Mouse (Mus musculus): ENCODE measurements around the gene Kit. TPM values are rescaled to one million over a fixed set of nuclear protein-coding genes. Genes with fewer than 3 reads are reported as not detected.

The Kit gene
- polyA plus RNA-seq, 1 experiment from 2014 or later, result 14.5 TPM

DNA sequence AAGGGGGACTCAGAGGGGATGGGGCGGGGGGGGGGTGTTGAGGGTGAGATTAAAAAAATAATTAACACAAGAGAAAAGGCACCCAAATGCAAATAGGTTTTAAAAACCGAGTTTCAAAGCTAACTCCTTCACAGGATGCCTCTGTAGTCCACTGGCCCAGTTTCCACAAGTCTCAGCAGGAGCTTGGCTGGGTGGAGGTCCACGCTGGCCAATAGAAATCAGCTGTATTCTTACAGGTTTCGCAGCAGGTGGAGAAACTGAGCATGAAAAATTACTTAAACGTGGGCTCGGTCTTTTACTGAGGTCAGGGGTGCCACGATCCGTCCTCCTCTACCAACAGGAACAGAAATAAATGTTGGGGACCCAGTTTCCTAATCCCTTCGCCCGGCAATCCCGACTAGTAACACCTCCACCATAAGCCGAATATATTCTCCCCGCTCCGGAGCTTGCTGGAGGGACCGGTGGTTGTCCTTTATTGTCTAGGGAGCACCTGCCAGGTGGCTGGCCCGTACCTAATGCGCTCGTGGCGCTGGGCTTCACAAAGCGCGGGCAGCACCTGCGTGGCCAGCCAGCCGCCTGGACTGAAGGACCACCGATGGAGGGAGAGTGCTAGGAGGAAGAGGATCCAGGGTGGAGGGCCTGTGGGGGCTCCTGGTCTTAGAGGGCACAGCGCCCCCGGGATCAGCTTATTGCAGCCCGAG, 415 bp upstream of the Kit start:
- TF ChIP-seq CTCF (IDR thresholded peaks at IDR 0.05; ENCODE audit: low read depth), result no peak
- Histone ChIP-seq H3K4me3 (replicated peaks; ENCODE audit: low read depth, low read length) (peak overlapping the region; percentile 57), H3K27ac (no peak overlapping the region), H3K36me3 (ENCODE audit: insufficient read depth, low read length) (no peaks in the 10 kb centered on the region), H3K9ac (ENCODE audit: low read depth, low read length) (0 out of 2 replicates have a peak overlapping the region, but pooled peaks have one; percentile 64), H3K9me3 (replicated peaks; ENCODE audit: low read length) (no peaks in the 10 kb centered on the region), H3K4me2 (ENCODE audit: low read length) (peak overlapping the region; percentile 99), H3K27me3 (ENCODE audit: insufficient read depth, low read length) (no peaks in the 10 kb centered on the region), H3K4me1 (replicated peaks; ENCODE audit: insufficient read depth, low read length) (0 out of 2 replicates have a peak, but pooled peaks cover 2% of the 10 kb centered on the region)
- 6% methylated on average over 27 of the region's 27 CpGs for WGBS
- DNase-seq (ENCODE audit: low spot score), result no peak
- ATAC-seq (replicated peaks; ENCODE audit: low FRiP score, low read depth), result no peak; the same call in 1 of the 2 replicates

DNA sequence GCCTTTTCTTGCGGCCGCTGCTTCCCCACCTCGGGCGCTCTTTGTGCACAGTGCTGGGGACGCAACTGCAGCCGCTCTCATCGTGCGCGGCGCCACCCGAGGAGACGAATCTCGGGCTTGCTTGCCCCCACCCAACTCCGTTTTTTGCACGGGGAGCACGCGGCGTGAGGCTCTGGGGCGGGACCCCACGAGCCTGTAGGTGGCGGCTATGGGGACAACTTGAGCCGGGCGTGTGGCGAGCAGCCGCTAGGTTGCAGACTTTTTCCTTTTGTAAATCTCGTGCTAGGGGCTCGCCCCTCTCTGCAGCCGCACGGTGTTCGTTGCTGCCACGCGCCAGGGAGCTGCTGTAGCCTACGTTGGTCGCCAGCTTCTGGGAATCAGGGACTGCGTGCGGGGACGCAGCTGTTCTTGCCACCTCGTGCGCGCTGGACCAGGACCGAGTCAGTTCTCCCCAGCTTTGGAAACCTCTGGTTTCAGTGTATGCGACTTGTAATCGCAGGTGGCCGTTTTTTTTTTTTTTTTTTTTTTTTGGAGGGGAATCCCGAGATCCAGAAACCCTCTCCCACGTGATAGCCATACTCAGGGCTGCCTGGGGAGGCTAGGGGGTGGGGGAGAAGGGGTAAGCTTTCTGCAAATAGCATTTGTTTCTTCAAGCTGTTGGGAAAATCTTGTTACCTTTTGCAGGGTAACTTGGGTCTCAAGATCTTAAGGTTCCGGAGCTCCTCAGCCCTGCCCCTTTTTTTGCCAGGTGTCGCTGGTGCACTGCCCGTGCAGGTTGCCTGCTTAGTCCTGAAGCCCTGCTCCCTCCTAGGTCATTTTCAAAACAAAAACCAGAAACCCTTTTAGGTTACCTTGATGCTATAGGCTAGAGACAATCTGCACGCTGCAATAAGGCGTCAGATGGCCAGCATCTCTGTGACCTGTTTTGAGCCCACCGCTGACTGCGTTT, 1.1 kb downstream of the Kit start:
- peak; percentile 88 for DNase-seq (ENCODE audit: low spot score)
- Histone ChIP-seq H3K4me2 (ENCODE audit: low read length) (peak overlapping the region; percentile 99), H3K9ac (ENCODE audit: low read depth, low read length) (peak overlapping the region; percentile 64), H3K27ac (no peak overlapping the region), H3K4me3 (replicated peaks; ENCODE audit: low read depth, low read length) (peak overlapping the region; percentile 57), H3K4me1 (replicated peaks; ENCODE audit: insufficient read depth, low read length) (0 out of 2 replicates have a peak, but pooled peaks cover 2% of the 10 kb centered on the region), H3K36me3 (ENCODE audit: insufficient read depth, low read length) (no peaks in the 10 kb centered on the region), H3K27me3 (ENCODE audit: insufficient read depth, low read length) (no peaks in the 10 kb centered on the region), H3K9me3 (replicated peaks; ENCODE audit: low read length) (no peaks in the 10 kb centered on the region)
- peak; percentile 53 for ATAC-seq (replicated peaks; ENCODE audit: low FRiP score, low read depth)
- TF ChIP-seq CTCF (IDR thresholded peaks at IDR 0.05; ENCODE audit: low read depth), result peak; percentile 63
- WGBS, result under 1% methylated on average over 53 of the region's 53 CpGs

DNA sequence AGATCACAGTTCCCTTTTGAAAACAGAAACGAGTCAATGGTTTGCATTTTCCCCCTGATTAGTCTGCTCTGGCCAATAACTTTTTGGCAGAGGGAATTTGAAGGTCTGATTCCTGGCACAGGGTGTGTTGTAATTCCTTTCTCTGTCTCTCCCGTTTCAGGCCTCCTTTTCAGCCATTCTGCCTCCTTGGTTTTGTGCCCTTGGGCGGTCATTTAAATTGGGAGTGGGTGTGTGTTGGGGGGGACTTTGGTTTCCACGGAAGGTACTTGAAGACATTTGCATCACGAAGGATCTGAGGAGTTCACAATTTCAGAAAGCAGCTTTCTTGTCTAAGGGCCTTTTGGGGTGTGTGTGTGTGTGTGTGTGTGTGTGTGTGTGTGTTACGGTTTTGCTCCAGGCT, 2.0 kb downstream of the Kit start:
- DNase-seq (ENCODE audit: low spot score), result no peak
- peak overlapping the region; percentile 99 for H3K4me2 ChIP-seq (ENCODE audit: low read length)
- no peak overlapping the region for H3K27ac ChIP-seq
- H3K4me1 ChIP-seq (replicated peaks; ENCODE audit: insufficient read depth, low read length), result 0 out of 2 replicates have a peak, but pooled peaks cover 2% of the 10 kb centered on the region
- H3K36me3 ChIP-seq (ENCODE audit: insufficient read depth, low read length), result no peaks in the 10 kb centered on the region
- H3K9ac ChIP-seq (ENCODE audit: low read depth, low read length), result no peak overlapping the region
- TF ChIP-seq CTCF (IDR thresholded peaks at IDR 0.05; ENCODE audit: low read depth), result no peak
- peak overlapping the region; percentile 57 for H3K4me3 ChIP-seq (replicated peaks; ENCODE audit: low read depth, low read length)
- WGBS, result 29% methylated on average over 6 of the region's 6 CpGs
- no peaks in the 10 kb centered on the region for H3K9me3 ChIP-seq (replicated peaks; ENCODE audit: low read length)
- no peaks in the 10 kb centered on the region for H3K27me3 ChIP-seq (ENCODE audit: insufficient read depth, low read length)
- ATAC-seq (replicated peaks; ENCODE audit: low FRiP score, low read depth), result no peak

DNA sequence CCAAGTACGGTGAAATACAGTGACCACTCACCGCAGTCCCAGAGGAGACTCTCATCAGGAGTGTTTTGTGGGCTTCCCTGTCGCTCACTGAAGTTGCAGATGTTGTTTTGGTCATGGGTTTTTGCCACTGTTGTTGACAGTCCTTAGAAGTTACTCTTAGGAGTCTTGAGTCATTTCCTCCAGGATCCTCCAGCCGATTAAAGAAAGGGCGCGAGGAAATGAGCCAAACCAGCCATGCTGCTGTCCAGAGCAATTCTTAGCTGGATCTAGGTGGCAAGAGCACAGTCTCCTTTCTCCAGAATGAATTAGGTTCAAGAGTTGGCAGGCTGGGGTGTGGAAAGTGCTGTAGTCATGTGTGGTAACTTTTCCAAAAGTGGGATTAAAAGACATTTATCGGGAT, 3.4 kb downstream of the Kit start:
- Histone ChIP-seq H3K9me3 (replicated peaks; ENCODE audit: low read length) (no peaks in the 10 kb centered on the region), H3K4me3 (replicated peaks; ENCODE audit: low read depth, low read length) (no peak overlapping the region), H3K36me3 (ENCODE audit: insufficient read depth, low read length) (no peaks in the 10 kb centered on the region), H3K4me1 (replicated peaks; ENCODE audit: insufficient read depth, low read length) (0 out of 2 replicates have a peak, but pooled peaks cover 2% of the 10 kb centered on the region), H3K27me3 (ENCODE audit: insufficient read depth, low read length) (no peaks in the 10 kb centered on the region), H3K27ac (no peak overlapping the region), H3K9ac (ENCODE audit: low read depth, low read length) (no peak overlapping the region), H3K4me2 (ENCODE audit: low read length) (no peak overlapping the region)
- peak; percentile 35 for DNase-seq (ENCODE audit: low spot score)
- 53% methylated on average over 7 of the region's 7 CpGs for WGBS
- ATAC-seq (replicated peaks; ENCODE audit: low FRiP score, low read depth), result no peak
- TF ChIP-seq CTCF (IDR thresholded peaks at IDR 0.05; ENCODE audit: low read depth), result no peak

DNA sequence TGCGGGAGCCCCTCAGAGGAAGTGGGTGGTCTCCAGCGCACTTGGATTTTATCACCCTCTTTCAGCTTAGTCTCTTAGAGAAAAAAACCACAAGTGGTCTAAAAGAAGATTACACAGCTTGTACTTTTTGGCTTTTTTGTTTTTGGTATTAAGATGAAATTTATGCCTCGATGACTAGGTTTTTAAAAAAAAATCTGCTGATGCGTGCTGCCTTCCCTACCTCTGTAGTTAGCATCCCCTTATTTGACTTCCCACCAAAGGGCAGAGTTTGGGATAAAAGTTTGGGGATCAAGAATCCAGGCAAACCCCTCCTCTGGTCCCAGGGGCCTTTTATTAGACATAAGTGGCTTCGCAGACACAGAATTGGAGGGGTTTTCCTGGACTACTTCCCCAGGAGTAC, 4.5 kb downstream of the Kit start:
- ATAC-seq (replicated peaks; ENCODE audit: low FRiP score, low read depth) (no peak), DNase-seq (ENCODE audit: low spot score) (no peak)
- WGBS, result 91% methylated on average over 5 of the region's 5 CpGs
- no peaks in the 10 kb centered on the region for H3K27me3 ChIP-seq (ENCODE audit: insufficient read depth, low read length)
- H3K9ac ChIP-seq (ENCODE audit: low read depth, low read length), result no peak overlapping the region
- H3K9me3 ChIP-seq (replicated peaks; ENCODE audit: low read length), result no peaks in the 10 kb centered on the region
- H3K4me3 ChIP-seq (replicated peaks; ENCODE audit: low read depth, low read length), result no peak overlapping the region
- H3K4me1 ChIP-seq (replicated peaks; ENCODE audit: insufficient read depth, low read length), result 0 out of 2 replicates have a peak, but pooled peaks cover 2% of the 10 kb centered on the region
- no peak for TF ChIP-seq CTCF (IDR thresholded peaks at IDR 0.05; ENCODE audit: low read depth)
- H3K36me3 ChIP-seq (ENCODE audit: insufficient read depth, low read length), result no peaks in the 10 kb centered on the region
- H3K4me2 ChIP-seq (ENCODE audit: low read length), result no peak overlapping the region
- no peak overlapping the region for H3K27ac ChIP-seq

DNA sequence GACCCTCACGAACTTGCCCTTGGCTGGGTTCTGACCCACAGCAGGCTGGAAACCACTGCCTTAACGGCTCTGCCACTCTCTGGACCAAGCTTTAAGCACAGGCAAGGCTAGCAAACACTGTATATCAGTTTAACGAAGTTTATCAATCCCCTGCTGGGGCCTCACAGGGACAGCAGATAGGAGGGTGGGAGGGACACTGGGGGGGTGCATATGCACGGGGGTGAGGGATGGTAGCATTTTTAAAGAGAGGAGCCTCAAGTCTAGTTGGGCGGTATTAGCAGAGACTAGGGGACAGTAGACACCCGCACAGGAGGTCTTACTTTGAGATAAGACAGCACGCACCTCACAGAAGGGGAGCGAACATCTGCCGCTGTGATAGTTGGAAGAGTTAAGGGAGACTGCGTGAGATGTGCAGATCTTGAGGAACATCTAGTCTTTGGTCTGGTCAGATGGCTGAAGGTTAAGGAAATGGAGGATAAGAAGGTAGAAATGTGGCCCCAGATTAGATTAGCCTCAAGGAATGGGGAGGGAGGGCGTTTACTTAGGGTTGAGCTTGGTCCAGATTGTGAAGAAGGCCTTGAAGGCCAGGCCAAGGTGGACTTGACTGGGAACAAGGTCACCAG, 5.0 kb downstream of the Kit start:
- Histone ChIP-seq H3K4me3 (replicated peaks; ENCODE audit: low read depth, low read length) (no peak overlapping the region), H3K27ac (no peak overlapping the region), H3K4me1 (replicated peaks; ENCODE audit: insufficient read depth, low read length) (0 out of 2 replicates have a peak, but pooled peaks cover 2% of the 10 kb centered on the region), H3K27me3 (ENCODE audit: insufficient read depth, low read length) (no peaks in the 10 kb centered on the region), H3K9me3 (replicated peaks; ENCODE audit: low read length) (no peaks in the 10 kb centered on the region), H3K36me3 (ENCODE audit: insufficient read depth, low read length) (no peaks in the 10 kb centered on the region), H3K9ac (ENCODE audit: low read depth, low read length) (no peak overlapping the region), H3K4me2 (ENCODE audit: low read length) (no peak overlapping the region)
- DNase-seq (ENCODE audit: low spot score), result no peak
- 81% methylated on average over 11 of the region's 11 CpGs for WGBS
- ATAC-seq (replicated peaks; ENCODE audit: low FRiP score, low read depth), result no peak
- no peak for TF ChIP-seq CTCF (IDR thresholded peaks at IDR 0.05; ENCODE audit: low read depth)

Data from kidney, postnatal 0 days (tissue).